Mouse (Mus musculus): ENCODE data around the gene Adam11.

Adam11 gene

DNA sequence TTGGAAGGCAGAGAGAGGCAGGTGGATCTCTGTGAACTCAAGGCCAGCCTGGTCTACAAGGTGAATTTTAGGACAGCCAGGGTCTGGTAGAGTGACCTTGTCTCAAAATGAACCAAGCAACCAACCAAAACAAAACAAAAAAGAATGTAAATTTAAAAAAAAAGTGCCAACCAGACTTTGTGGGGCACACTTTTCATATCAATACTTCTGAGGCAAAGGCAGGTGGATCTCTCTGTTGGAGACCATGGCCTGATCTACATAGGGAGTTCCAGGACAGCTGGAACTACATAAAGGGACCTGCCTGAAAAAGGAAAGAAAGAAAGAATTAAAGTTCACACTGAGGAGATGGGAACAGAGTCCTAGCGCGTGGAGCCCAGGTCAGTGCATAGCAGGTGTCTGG lies 65.2 kb downstream of the Adam11 start:
- DNase-seq (ENCODE audit: low spot score in 2 of 2) = no peak

DNA sequence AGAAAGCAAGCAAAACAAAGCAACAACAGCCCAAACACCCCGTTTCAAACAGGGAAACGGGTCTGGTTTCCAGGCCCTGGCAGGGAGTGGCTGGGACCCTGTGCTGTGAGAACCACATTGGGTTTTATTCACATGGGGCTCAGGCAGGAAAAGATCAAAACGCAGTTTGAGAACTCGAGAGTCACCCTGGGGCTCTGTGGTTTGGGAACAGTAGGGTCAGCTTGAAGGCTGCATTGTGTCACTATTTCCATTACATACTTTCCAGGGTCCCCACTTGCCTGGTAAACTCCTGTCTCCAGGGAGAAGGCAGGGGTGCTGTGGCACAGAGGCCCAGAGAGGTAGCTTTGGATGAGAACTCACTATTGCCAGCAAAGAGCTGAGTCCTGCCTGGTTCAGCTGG lies 65.9 kb downstream of the Adam11 start:
- no peak for DNase-seq (ENCODE audit: low spot score in 2 of 2)

Data from frontal cortex, postnatal 10 days (tissue).